Mouse (Mus musculus): ENCODE data around the gene Hipk1. TPM values are rescaled to one million over a fixed set of nuclear protein-coding genes. Genes with fewer than 3 reads are reported as not detected.

Hipk1 gene
- total and polyA plus RNA-seq, 3 experiments = 50.8 to 109 (median 98.1) TPM

GRCm38 (mm10) chr3:103740342-103740741 lies 51.0 kb downstream of the Hipk1 start:
- WGBS = 74% methylated on average over 5 of the region's 5 CpGs
- Histone ChIP-seq H3K4me3 (no peak overlapping the region), H3K9ac (ENCODE audit: low read depth, low read length) (no peak overlapping the region), H3K79me2 (replicated peaks; ENCODE audit: control insufficient read depth, insufficient read depth, low read length) (no peaks in the 10 kb centered on the region), H3K27me3 (ENCODE audit: control insufficient read depth, insufficient read depth, low read length) (no peaks in the 10 kb centered on the region), H3K36me3 (ENCODE audit: control insufficient read depth, insufficient read depth, low read length) (no peaks in the 10 kb centered on the region), H3K27ac (no peak overlapping the region), H3K4me1 (ENCODE audit: control insufficient read depth, insufficient read depth, low read length) (peaks cover 7% of the 10 kb centered on the region)
- DNase-seq = no peak
- TF ChIP-seq EP300 (IDR thresholded peaks at IDR 0.05; ENCODE audit: insufficient read depth, low read depth, low read length) (no peak), CTCF (IDR thresholded peaks at IDR 0.05) (no peak)
- intact Hi-C loops (cut with DNase I) = no loop called here

DNA sequence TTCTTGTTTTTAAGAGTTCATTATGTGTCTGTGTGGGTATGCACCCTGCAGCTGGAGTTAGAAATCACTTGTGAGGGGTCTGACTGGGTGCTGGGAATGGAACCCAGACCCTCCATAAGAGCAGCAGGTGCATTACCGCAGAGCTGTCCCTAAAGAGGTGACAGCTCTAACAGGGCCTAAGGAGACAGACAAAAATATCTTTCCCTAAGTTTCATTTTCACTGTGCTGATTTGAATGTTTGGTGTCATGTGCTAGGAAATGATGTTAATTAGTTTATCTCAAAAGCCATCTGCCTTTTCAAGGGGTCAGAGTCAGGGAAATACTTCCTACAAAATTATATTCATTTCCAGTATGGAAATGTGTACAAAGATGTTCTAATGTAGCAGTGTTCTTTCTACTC lies 52.0 kb downstream of the Hipk1 start, which contains the start of gene Gm10964:
Gm10964 (plus strand) TSS at position 38 of the 400 bp plus-strand sequence.
- intact Hi-C loops (cut with DNase I) = loop anchor here (2.0 to 5.0 kb wide), 2 partner anchors 69 to 307 kb away; partner anchors contain the start of genes Ap4b1, Dclre1b and Gm43064
- H3K27ac ChIP-seq = peak within 1 kb of the TSS; percentile 47
- WGBS = 66% methylated on average over 1 of the region's 1 CpGs

GRCm38 (mm10) chr3:103737778-103738571 lies 53.4 kb downstream of the Hipk1 start, which contains the start of gene Olfml3:
TSS of gene Olfml3 (minus strand) at chr3:103738001.
- WGBS = 1% methylated on average over 18 of the region's 18 CpGs
- no peaks in the 10 kb centered on the region for H3K27me3 ChIP-seq (ENCODE audit: control insufficient read depth, insufficient read depth, low read length)

More for the DNA sequence above, 52.0 kb downstream of the Hipk1 start, which contains the start of gene Gm10964:
- Histone ChIP-seq H3K4me3 (peak within 1 kb of the TSS; percentile 47), H3K27me3 (ENCODE audit: control insufficient read depth, insufficient read depth, low read length) (no peaks in the 10 kb centered on the region), H3K36me3 (ENCODE audit: control insufficient read depth, insufficient read depth, low read length) (no peaks in the 10 kb centered on the region), H3K4me1 (ENCODE audit: control insufficient read depth, insufficient read depth, low read length) (peaks cover 11% of the 10 kb centered on the region), H3K9ac (ENCODE audit: low read depth, low read length) (0 out of 2 replicates have a peak within 1 kb of the TSS, but pooled peaks have one; percentile 58), H3K79me2 (replicated peaks; ENCODE audit: control insufficient read depth, insufficient read depth, low read length) (no peaks in the 10 kb centered on the region)
- peak in 1 of 2 experiments; percentile 5 for DNase-seq
- TF ChIP-seq EP300 (IDR thresholded peaks at IDR 0.05; ENCODE audit: insufficient read depth, low read depth, low read length) (no peak), CTCF (IDR thresholded peaks at IDR 0.05) (no peak), POLR2A (IDR thresholded peaks at IDR 0.05; ENCODE audit: insufficient read depth, low read depth, low read length) (no peak)

GRCm38 (mm10) chr3:103737061-103737754 lies 54.2 kb downstream of the Hipk1 start:
- 29% methylated on average over 16 of the region's 16 CpGs for WGBS
- H3K4me1 ChIP-seq (ENCODE audit: control insufficient read depth, insufficient read depth, low read length) = peaks cover 11% of the 10 kb centered on the region
- TF ChIP-seq EP300 (IDR thresholded peaks at IDR 0.05; ENCODE audit: insufficient read depth, low read depth, low read length) = no peak
- no peak for TF ChIP-seq POLR2A (IDR thresholded peaks at IDR 0.05; ENCODE audit: insufficient read depth, low read depth, low read length)
- no peak for TF ChIP-seq CTCF (IDR thresholded peaks at IDR 0.05)

More at GRCm38 (mm10) chr3:103737778-103738571, 53.4 kb downstream of the Hipk1 start, which contains the start of gene Olfml3:
- Histone ChIP-seq H3K4me3 (peak within 1 kb of the TSS; percentile 47), H3K79me2 (replicated peaks; ENCODE audit: control insufficient read depth, insufficient read depth, low read length) (no peaks in the 10 kb centered on the region), H3K9ac (ENCODE audit: low read depth, low read length) (peak within 1 kb of the TSS; percentile 58), H3K36me3 (ENCODE audit: control insufficient read depth, insufficient read depth, low read length) (no peaks in the 10 kb centered on the region), H3K4me1 (ENCODE audit: control insufficient read depth, insufficient read depth, low read length) (peaks cover 11% of the 10 kb centered on the region), H3K27ac (peak within 1 kb of the TSS; percentile 47)
- intact Hi-C loops (cut with DNase I) = loop anchor here (1.0 to 5.0 kb wide), 4 partner anchors 71 to 345 kb away; partner anchors contain the start of genes Ap4b1, Dclre1b and Gm43064
- peak; percentile 70 for TF ChIP-seq POLR2A (IDR thresholded peaks at IDR 0.05; ENCODE audit: insufficient read depth, low read depth, low read length)
- peak; percentile 88 for TF ChIP-seq CTCF (IDR thresholded peaks at IDR 0.05)
- peak; percentile 73 for TF ChIP-seq EP300 (IDR thresholded peaks at IDR 0.05; ENCODE audit: insufficient read depth, low read depth, low read length)
- DNase-seq = peak; percentile 85 to 90

DNA sequence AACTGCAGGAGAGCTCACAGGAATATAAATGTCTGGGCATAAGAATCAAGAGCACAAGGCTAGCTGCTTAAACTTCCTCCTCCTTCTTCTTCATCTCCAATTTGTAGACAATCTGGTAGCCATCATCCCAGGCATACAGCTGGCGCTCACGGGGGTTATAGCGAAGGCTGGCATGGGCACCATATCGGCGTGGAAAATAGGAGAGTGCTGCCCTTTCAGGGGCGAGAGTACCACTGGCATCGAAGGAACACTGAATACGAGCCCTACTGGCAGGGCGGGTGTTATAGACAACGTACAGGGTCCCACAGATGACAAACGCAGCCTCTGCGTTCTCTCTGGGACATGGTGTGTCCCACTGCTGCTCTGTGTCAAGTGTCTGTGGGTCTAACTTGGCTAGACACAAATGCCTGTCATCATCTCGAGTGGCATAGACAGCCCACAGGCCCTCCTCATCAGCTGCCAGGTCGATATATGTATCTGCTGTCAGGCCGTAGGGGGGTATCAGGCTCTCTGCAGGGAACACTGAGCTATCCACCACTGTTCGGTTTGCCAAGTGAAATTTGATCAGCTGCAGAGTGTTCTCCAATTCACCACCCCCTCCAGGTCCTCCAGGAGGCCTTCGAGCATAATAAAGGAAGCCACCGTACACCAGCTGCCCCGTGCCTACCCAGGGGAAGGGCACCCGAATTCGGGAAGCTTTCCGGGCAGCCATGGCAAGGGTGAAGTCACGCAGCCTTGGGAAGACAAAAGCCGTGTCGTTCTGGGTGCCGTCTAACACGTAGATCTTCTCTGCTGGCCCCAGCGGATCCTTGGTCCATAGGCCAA lies 55.4 kb downstream of the Hipk1 start:
- Histone ChIP-seq H3K4me1 (ENCODE audit: control insufficient read depth, insufficient read depth, low read length) (peaks cover 11% of the 10 kb centered on the region), H3K79me2 (replicated peaks; ENCODE audit: control insufficient read depth, insufficient read depth, low read length) (no peaks in the 10 kb centered on the region), H3K9ac (ENCODE audit: low read depth, low read length) (no peak overlapping the region), H3K27me3 (ENCODE audit: control insufficient read depth, insufficient read depth, low read length) (no peaks in the 10 kb centered on the region), H3K4me3 (no peak overlapping the region), H3K36me3 (ENCODE audit: control insufficient read depth, insufficient read depth, low read length) (no peaks in the 10 kb centered on the region), H3K27ac (peak overlapping the region; percentile 32; the same call in 1 of the 2 replicates)
- peak in 1 of 2 experiments; percentile 20 for DNase-seq
- 84% methylated on average over 28 of the region's 28 CpGs for WGBS
- TF ChIP-seq CTCF (IDR thresholded peaks at IDR 0.05) = no peak
- no peak for TF ChIP-seq POLR2A (IDR thresholded peaks at IDR 0.05; ENCODE audit: insufficient read depth, low read depth, low read length)
- no peak for TF ChIP-seq EP300 (IDR thresholded peaks at IDR 0.05; ENCODE audit: insufficient read depth, low read depth, low read length)
- intact Hi-C loops (cut with DNase I) = loop anchor here (2.0 to 5.0 kb wide), 2 partner anchors 151 to 304 kb away; no protein-coding TSS in a partner anchor

More at GRCm38 (mm10) chr3:103737061-103737754, 54.2 kb downstream of the Hipk1 start:
- intact Hi-C loops (cut with DNase I) = loop anchor here (2.0 to 5.0 kb wide), 2 partner anchors 150 to 305 kb away; no protein-coding TSS in a partner anchor
- DNase-seq = peak; percentile 66 to 74
- H3K79me2 ChIP-seq (replicated peaks; ENCODE audit: control insufficient read depth, insufficient read depth, low read length) = no peaks in the 10 kb centered on the region
- peak overlapping the region; percentile 47 for H3K4me3 ChIP-seq
- no peaks in the 10 kb centered on the region for H3K27me3 ChIP-seq (ENCODE audit: control insufficient read depth, insufficient read depth, low read length)
- H3K9ac ChIP-seq (ENCODE audit: low read depth, low read length) = peak overlapping the region; percentile 58
- H3K36me3 ChIP-seq (ENCODE audit: control insufficient read depth, insufficient read depth, low read length) = no peaks in the 10 kb centered on the region
- peak overlapping the region; percentile 47 for H3K27ac ChIP-seq

All from heart, adult 2 months (tissue).